Mouse (Mus musculus) forebrain, postnatal 0 days (tissue): ENCODE data around the gene Pld3. TPM values are rescaled to one million over a fixed set of nuclear protein-coding genes. Genes with fewer than 3 reads are reported as not detected.

Experiments used
- ATAC-seq: fragments of 200-750 bp; cut with Nextera tagmentation; 2 replicates; pipeline ENCODE4 v1.8.0; 2017; ENCODE audit warnings: mild to moderate bottlenecking, moderate library complexity
- DNase-seq: peaks from one replicate; pipeline ENCODE4 v3.0.0-alpha.2; 2015
- H3K27ac ChIP-seq: fragments of 300-500 bp; sonication (generic); 2 replicates; pipeline ENCODE4 v1.5.1; 2014; ENCODE audit warnings: low read depth, mild to moderate bottlenecking, antibody characterized with exemption, low read length, moderate library complexity, mixed read lengths
- H3K27me3 ChIP-seq: fragments of 300-500 bp; sonication (generic); 2 replicates; pipeline ENCODE4 v1.6.1; 2014; ENCODE audit warnings: mild to moderate bottlenecking, low read length, mixed read lengths; ENCODE audit not compliant: insufficient read depth
- H3K36me3 ChIP-seq: fragments of 300-500 bp; sonication (generic); 2 replicates; pipeline ENCODE4 v1.6.1; 2014; ENCODE audit warnings: mild to moderate bottlenecking, moderate library complexity; ENCODE audit not compliant: insufficient read depth
- H3K4me1 ChIP-seq: fragments of 300-500 bp; sonication (generic); 2 replicates; pipeline ENCODE4 v1.6.1; 2014; ENCODE audit warnings: antibody characterized with exemption; ENCODE audit not compliant: insufficient read depth
- H3K4me2 ChIP-seq: fragments of 300-500 bp; sonication (generic); 2 replicates; pipeline ENCODE4 v1.6.1; 2014; ENCODE audit warnings: low read depth, mild to moderate bottlenecking, moderate library complexity
- H3K4me3 ChIP-seq: fragments of 300-500 bp; sonication (generic); 2 replicates; pipeline ENCODE4 v1.5.1; 2014; ENCODE audit warnings: low read depth, low read length, mixed read lengths
- H3K9ac ChIP-seq: fragments of 300-500 bp; sonication (generic); 2 replicates; pipeline ENCODE4 v1.6.1; 2014; ENCODE audit warnings: mild to moderate bottlenecking
- H3K9me3 ChIP-seq: fragments of 300-500 bp; sonication (generic); 2 replicates; pipeline ENCODE4 v1.6.1; 2016; ENCODE audit warnings: low read length
- CTCF ChIP-seq: sonication (generic); IDR thresholded peaks from 2 replicates; pipeline ENCODE4 v1.5.1; 2016; ENCODE audit warnings: antibody characterized with exemption, control low read depth, low read depth
- WGBS: fragments of 180-500 bp; shearing (Covaris S2); extraction: QIAGEN DNeasy Blood & Tissue Kit; methylation state at CpG from one replicate; pipeline ENCODE4 v1.1.7; 2014; 5-methylcytosine and 5-hydroxymethylcytosine counted together
- polyA plus RNA-seq: library from polyadenylated mRNA; unstranded; fragments of >200 nt; fragmentation: Nextera tagmentation; extraction: Ambion mirVana; gene quantifications from 2 replicates; pipeline ENCODE4 v1.2.1, GENCODE M21; 2015
- total RNA-seq: library from RNA; depleted of rRNA; stranded (reverse); fragments of >200 nt; gene quantifications from 2 replicates; pipeline ENCODE4 v1.2.3, GENCODE M21; 2014

The Pld3 gene
- total and polyA plus RNA-seq, 2 experiments from 2014 or later: 219 to 246 TPM

GRCm38 (mm10) chr7:27580380-27581174 lies 27.6 kb upstream of the Pld3 start:
- H3K9me3 ChIP-seq: no peaks in the 10 kb centered on the region
- no peak overlapping the region for H3K27ac ChIP-seq
- peaks cover 70% of the 10 kb centered on the region for H3K36me3 ChIP-seq
- H3K4me3 ChIP-seq: no peak overlapping the region
- H3K4me1 ChIP-seq: no peaks in the 10 kb centered on the region
- H3K27me3 ChIP-seq: no peaks in the 10 kb centered on the region
- no peak overlapping the region for H3K4me2 ChIP-seq
- TF ChIP-seq CTCF: no peak
- DNase-seq: no peak
- WGBS: 88% methylated on average over 14 of the region's 14 CpGs
- H3K9ac ChIP-seq: no peak overlapping the region
- ATAC-seq: no peak

- no peak overlapping the region for H3K27ac ChIP-seq
- H3K36me3 ChIP-seq: peaks cover 82% of the 10 kb centered on the region
- WGBS: 93% methylated on average over 7 of the region's 7 CpGs
- ATAC-seq: no peak
- no peak overlapping the region for H3K4me3 ChIP-seq
- H3K27me3 ChIP-seq: no peaks in the 10 kb centered on the region
- H3K9ac ChIP-seq: no peak overlapping the region
- DNase-seq: no peak
- H3K4me2 ChIP-seq: no peak overlapping the region
- H3K9me3 ChIP-seq: no peaks in the 10 kb centered on the region
- H3K4me1 ChIP-seq: no peaks in the 10 kb centered on the region
- TF ChIP-seq CTCF: no peak
These were observed 25.4 kb upstream of the Pld3 start for GRCm38 (mm10) chr7:27578465-27578864.

- no peak overlapping the region for H3K4me2 ChIP-seq
- no peaks in the 10 kb centered on the region for H3K27me3 ChIP-seq
- H3K9me3 ChIP-seq: no peaks in the 10 kb centered on the region
- TF ChIP-seq CTCF: no peak
- H3K36me3 ChIP-seq: peaks cover 83% of the 10 kb centered on the region
- no peak overlapping the region for H3K4me3 ChIP-seq
- H3K4me1 ChIP-seq: no peaks in the 10 kb centered on the region
- H3K27ac ChIP-seq: no peak overlapping the region
- WGBS: 96% methylated on average over 6 of the region's 6 CpGs
- no peak overlapping the region for H3K9ac ChIP-seq
- no peak for DNase-seq
- no peak for ATAC-seq
These were observed 24.6 kb upstream of the Pld3 start for GRCm38 (mm10) chr7:27577589-27577988.

- Histone ChIP-seq H3K27me3 (no peaks in the 10 kb centered on the region), H3K4me3 (no peak overlapping the region), H3K9me3 (no peaks in the 10 kb centered on the region), H3K4me1 (no peaks in the 10 kb centered on the region), H3K9ac (no peak overlapping the region), H3K36me3 (peaks cover 83% of the 10 kb centered on the region), H3K4me2 (no peak overlapping the region), H3K27ac (no peak overlapping the region)
- peak; percentile 61 for TF ChIP-seq CTCF
- 65% methylated on average over 6 of the region's 6 CpGs for WGBS
- ATAC-seq (no peak), DNase-seq (peak; percentile 20)
These were observed 23.9 kb upstream of the Pld3 start for GRCm38 (mm10) chr7:27576914-27577313.

GRCm38 (mm10) chr7:27574124-27574880 lies 21.3 kb upstream of the Pld3 start:
- WGBS: 90% methylated on average over 14 of the region's 14 CpGs
- ATAC-seq (no peak), DNase-seq (no peak)
- H3K9ac ChIP-seq: no peak overlapping the region
- H3K4me3 ChIP-seq: no peak overlapping the region
- no peak overlapping the region for H3K27ac ChIP-seq
- H3K4me1 ChIP-seq: no peaks in the 10 kb centered on the region
- no peaks in the 10 kb centered on the region for H3K9me3 ChIP-seq
- peaks cover 80% of the 10 kb centered on the region for H3K36me3 ChIP-seq
- no peak overlapping the region for H3K4me2 ChIP-seq
- no peaks in the 10 kb centered on the region for H3K27me3 ChIP-seq
- no peak for TF ChIP-seq CTCF

GRCm38 (mm10) chr7:27572133-27572532 lies 19.1 kb upstream of the Pld3 start:
- DNase-seq: no peak
- H3K27me3 ChIP-seq: no peaks in the 10 kb centered on the region
- no peak for TF ChIP-seq CTCF
- H3K9me3 ChIP-seq: no peaks in the 10 kb centered on the region
- H3K36me3 ChIP-seq: peaks cover 84% of the 10 kb centered on the region
- H3K4me2 ChIP-seq: no peak overlapping the region
- no peak overlapping the region for H3K4me3 ChIP-seq
- no peaks in the 10 kb centered on the region for H3K4me1 ChIP-seq
- 97% methylated on average over 4 of the region's 4 CpGs for WGBS
- H3K9ac ChIP-seq: no peak overlapping the region
- no peak overlapping the region for H3K27ac ChIP-seq
- no peak for ATAC-seq

GRCm38 (mm10) chr7:27569580-27570224 lies 16.7 kb upstream of the Pld3 start:
- Histone ChIP-seq H3K27me3 (no peaks in the 10 kb centered on the region), H3K27ac (no peak overlapping the region), H3K36me3 (peaks cover 77% of the 10 kb centered on the region), H3K4me2 (no peak overlapping the region), H3K4me3 (no peak overlapping the region), H3K9me3 (no peaks in the 10 kb centered on the region), H3K4me1 (no peaks in the 10 kb centered on the region), H3K9ac (no peak overlapping the region)
- no peak for TF ChIP-seq CTCF
- 86% methylated on average over 5 of the region's 5 CpGs for WGBS
- DNase-seq: no peak
- no peak for ATAC-seq
